Mouse (Mus musculus): Measurements from ENCODE around the gene Tkt. TPM values are rescaled to one million over a fixed set of nuclear protein-coding genes. Genes with fewer than 3 reads are reported as not detected.
"Not testable (repeated sequence)": the region's sequence is repeated elsewhere in the genome, so short reads cannot be mapped to it uniquely, and the experiment has no call there.

Gene Tkt
- polyA plus RNA-seq, 1 experiment from 2014 or later: 118 TPM

DNA sequence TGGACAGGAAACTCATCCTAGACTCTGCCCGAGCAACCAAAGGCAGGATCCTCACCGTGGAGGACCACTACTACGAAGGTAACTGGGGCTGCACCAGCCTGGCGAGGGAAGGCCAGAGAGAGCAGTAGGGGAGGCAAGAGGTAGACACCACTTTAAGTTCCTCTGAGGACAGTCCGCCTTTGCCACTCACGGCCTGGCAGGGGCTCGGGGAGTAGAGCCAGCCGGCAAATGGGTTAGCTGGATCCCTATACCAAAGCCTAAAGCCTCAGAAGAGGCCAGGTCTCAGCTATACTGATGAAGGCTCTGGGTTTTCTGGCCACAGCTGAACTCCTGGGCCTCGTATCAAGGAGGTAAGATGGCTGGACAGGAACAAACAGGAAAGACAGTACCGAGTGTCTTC, 24.1 kb downstream of the Tkt start:
- DNase-seq (ENCODE audit: low spot score) (no peak), ATAC-seq (replicated peaks; ENCODE audit: low FRiP score) (no peak)
- Histone ChIP-seq H3K27ac (ENCODE audit: low read depth, low read length) (no peak overlapping the region), H3K4me1 (replicated peaks; ENCODE audit: control insufficient read depth, insufficient read depth, low read length) (no peaks in the 10 kb centered on the region), H3K4me3 (ENCODE audit: low read depth, low read length) (no peak overlapping the region), H3K36me3 (ENCODE audit: control insufficient read depth, insufficient read depth, low read length) (peaks cover 19% of the 10 kb centered on the region), H3K4me2 (ENCODE audit: low read depth, low read length, severe bottlenecking) (no peak overlapping the region), H3K9ac (ENCODE audit: low read length) (no peak overlapping the region), H3K9me3 (ENCODE audit: control insufficient read depth, low read length) (no peaks in the 10 kb centered on the region), H3K27me3 (ENCODE audit: control insufficient read depth, insufficient read depth, low read length) (no peaks in the 10 kb centered on the region)
- 93% methylated on average over 10 of the region's 10 CpGs for WGBS

DNA sequence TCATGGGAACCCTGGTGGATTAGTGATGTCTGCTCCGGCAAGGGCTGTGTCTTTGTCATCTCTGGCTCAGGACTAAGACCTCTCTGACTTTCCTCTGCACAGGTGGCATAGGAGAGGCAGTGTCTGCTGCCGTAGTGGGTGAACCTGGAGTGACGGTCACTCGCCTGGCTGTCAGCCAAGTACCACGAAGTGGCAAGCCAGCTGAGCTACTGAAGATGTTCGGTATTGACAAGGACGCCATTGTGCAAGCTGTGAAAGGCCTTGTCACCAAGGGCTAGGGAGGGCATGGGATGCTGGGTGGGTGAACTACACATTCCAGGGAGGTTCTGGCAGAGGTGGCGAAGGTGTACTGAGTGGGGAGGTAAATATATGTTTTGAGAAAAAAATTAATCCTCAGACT, 25.1 kb downstream of the Tkt start:
- Histone ChIP-seq H3K36me3 (ENCODE audit: control insufficient read depth, insufficient read depth, low read length) (peaks cover 19% of the 10 kb centered on the region), H3K4me2 (ENCODE audit: low read depth, low read length, severe bottlenecking) (no peak overlapping the region), H3K4me3 (ENCODE audit: low read depth, low read length) (no peak overlapping the region), H3K9me3 (ENCODE audit: control insufficient read depth, low read length) (no peaks in the 10 kb centered on the region), H3K9ac (ENCODE audit: low read length) (no peak overlapping the region), H3K27ac (ENCODE audit: low read depth, low read length) (no peak overlapping the region), H3K27me3 (ENCODE audit: control insufficient read depth, insufficient read depth, low read length) (no peaks in the 10 kb centered on the region), H3K4me1 (replicated peaks; ENCODE audit: control insufficient read depth, insufficient read depth, low read length) (no peaks in the 10 kb centered on the region)
- no peak for ATAC-seq (replicated peaks; ENCODE audit: low FRiP score)
- WGBS: 86% methylated on average over 8 of the region's 8 CpGs
- no peak for DNase-seq (ENCODE audit: low spot score)

DNA sequence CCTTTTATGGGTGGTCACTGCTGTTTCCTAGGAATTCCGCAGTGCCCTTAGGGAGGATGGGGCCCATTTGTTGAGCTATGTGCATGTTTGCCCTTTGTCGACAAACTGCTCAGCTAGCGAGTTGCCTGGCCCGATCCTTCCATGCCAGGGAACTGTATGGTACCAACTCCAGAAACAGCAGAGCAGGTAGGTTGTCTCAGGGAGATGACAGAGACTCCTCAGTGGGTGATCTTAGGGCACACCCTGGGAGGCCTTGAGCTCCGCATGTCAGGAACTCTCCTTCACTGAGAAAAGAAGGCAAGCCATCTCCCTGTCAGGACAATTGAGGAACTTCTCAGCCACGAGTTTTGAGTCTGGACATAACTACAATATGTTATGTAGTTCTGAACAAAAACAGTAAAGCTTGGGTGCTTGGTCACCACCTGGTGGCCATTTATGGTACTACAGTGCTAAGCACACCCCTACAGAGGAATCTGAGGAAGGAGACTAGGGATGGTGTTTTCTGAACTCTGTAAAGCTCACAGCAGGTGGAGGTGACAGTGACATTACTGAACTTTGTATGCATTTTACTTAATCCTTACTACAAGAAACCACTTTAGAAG, 25.9 kb downstream of the Tkt start:
- Histone ChIP-seq H3K27me3 (ENCODE audit: control insufficient read depth, insufficient read depth, low read length) (no peaks in the 10 kb centered on the region), H3K9me3 (ENCODE audit: control insufficient read depth, low read length) (no peaks in the 10 kb centered on the region), H3K36me3 (ENCODE audit: control insufficient read depth, insufficient read depth, low read length) (peaks cover 10% of the 10 kb centered on the region; the same call in 1 of the 2 replicates), H3K9ac (ENCODE audit: low read length) (no peak overlapping the region), H3K4me3 (ENCODE audit: low read depth, low read length) (no peak overlapping the region), H3K4me1 (replicated peaks; ENCODE audit: control insufficient read depth, insufficient read depth, low read length) (no peaks in the 10 kb centered on the region), H3K4me2 (ENCODE audit: low read depth, low read length, severe bottlenecking) (no peak overlapping the region), H3K27ac (ENCODE audit: low read depth, low read length) (no peak overlapping the region)
- WGBS: 68% methylated on average over 6 of the region's 6 CpGs
- ATAC-seq (replicated peaks; ENCODE audit: low FRiP score) (no peak), DNase-seq (ENCODE audit: low spot score) (peak; percentile 80)

DNA sequence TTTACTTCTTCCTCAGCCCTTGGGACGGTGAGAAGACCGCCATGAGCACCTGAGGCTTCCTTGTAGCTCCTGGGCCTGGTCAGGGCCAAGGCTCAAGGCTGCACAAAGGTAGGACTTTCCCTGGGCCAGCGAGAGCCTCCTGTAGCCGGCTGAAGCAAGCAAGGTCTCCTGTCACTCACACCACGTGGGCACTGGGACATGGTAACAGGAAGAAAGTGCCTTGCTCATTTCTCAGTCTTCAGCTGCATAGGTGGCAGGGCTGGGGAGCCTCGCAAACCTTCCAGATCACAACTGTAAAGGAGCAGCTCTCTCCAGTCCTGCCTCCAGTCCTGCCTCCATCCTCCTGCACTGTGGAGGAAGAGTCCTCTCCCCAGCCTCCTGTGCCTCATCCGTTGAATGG, 27.6 kb downstream of the Tkt start:
- 79% methylated on average over 7 of the region's 7 CpGs for WGBS
- ATAC-seq (replicated peaks; ENCODE audit: low FRiP score) (no peak), DNase-seq (ENCODE audit: low spot score) (no peak)
- H3K4me2 ChIP-seq (ENCODE audit: low read depth, low read length, severe bottlenecking): no peak overlapping the region
- no peak overlapping the region for H3K4me3 ChIP-seq (ENCODE audit: low read depth, low read length)
- no peaks in the 10 kb centered on the region for H3K27me3 ChIP-seq (ENCODE audit: control insufficient read depth, insufficient read depth, low read length)
- peaks cover 5% of the 10 kb centered on the region; the same call in 1 of the 2 replicates for H3K36me3 ChIP-seq (ENCODE audit: control insufficient read depth, insufficient read depth, low read length)
- H3K4me1 ChIP-seq (replicated peaks; ENCODE audit: control insufficient read depth, insufficient read depth, low read length): no peaks in the 10 kb centered on the region
- H3K9me3 ChIP-seq (ENCODE audit: control insufficient read depth, low read length): no peaks in the 10 kb centered on the region
- H3K27ac ChIP-seq (ENCODE audit: low read depth, low read length): no peak overlapping the region
- H3K9ac ChIP-seq (ENCODE audit: low read length): no peak overlapping the region

DNA sequence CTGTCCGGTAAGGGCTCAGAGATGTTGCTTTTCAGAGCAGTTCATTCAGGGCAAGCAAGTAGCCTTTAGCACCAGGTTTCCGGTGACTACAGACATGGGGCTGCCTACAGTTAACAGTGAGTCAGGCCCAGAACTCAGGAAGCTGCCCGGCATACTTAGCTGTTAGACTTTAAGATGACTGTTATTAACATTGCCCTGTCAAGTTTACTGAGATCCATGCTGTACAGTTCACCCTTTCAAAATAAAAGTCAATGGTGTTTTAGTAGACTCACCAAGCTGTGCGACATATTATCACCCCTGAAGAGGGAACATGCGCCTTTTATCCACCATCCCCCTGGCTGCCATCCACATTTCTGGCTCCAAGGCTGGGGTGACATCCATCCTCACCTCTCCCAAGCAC, 28.1 kb downstream of the Tkt start:
- 81% methylated on average over 5 of the region's 5 CpGs for WGBS
- H3K4me1 ChIP-seq (replicated peaks; ENCODE audit: control insufficient read depth, insufficient read depth, low read length): no peaks in the 10 kb centered on the region
- H3K36me3 ChIP-seq (ENCODE audit: control insufficient read depth, insufficient read depth, low read length): peaks cover 5% of the 10 kb centered on the region; the same call in 1 of the 2 replicates
- H3K9ac ChIP-seq (ENCODE audit: low read length): no peak overlapping the region
- no peak overlapping the region for H3K4me2 ChIP-seq (ENCODE audit: low read depth, low read length, severe bottlenecking)
- no peak overlapping the region for H3K27ac ChIP-seq (ENCODE audit: low read depth, low read length)
- no peaks in the 10 kb centered on the region for H3K9me3 ChIP-seq (ENCODE audit: control insufficient read depth, low read length)
- no peak for DNase-seq (ENCODE audit: low spot score)
- no peak for ATAC-seq (replicated peaks; ENCODE audit: low FRiP score)
- no peak overlapping the region for H3K4me3 ChIP-seq (ENCODE audit: low read depth, low read length)
- H3K27me3 ChIP-seq (ENCODE audit: control insufficient read depth, insufficient read depth, low read length): no peaks in the 10 kb centered on the region

DNA sequence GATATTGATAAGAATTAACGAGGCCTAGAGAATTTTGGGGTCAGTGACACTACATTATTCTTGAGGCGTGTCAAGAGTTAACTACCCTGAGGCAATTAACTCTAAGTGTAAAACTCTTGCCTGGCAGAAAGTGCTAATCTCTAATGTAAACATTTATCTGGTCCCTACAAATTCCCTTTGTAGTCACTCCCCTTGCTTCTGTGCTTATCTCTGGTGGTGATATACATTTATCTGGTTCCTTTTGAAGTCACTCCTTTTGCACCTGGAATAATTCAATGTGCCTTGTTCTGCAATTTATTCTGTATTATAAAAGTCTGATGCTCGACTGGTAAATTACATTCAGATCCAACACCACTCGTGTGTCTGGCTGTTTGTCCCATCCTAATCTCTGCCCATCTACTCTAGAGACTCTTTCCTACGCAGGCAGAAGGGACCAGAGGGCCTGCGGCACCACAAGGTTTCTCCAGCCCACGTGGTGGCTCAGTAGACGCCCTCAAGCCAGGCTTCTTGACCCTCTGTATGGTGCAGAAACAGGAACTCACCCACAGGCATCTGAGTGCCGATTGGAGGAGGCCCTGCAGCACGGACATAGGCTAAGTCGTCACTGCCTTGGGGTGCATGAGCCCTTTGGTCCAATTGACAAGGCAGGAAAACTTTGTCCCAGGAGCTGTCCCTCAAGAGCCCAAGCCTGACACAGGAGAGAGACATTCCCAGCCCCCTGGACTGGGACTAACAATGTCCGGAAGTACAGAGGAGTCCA, 29.3 kb downstream of the Tkt start:
- H3K36me3 ChIP-seq (ENCODE audit: control insufficient read depth, insufficient read depth, low read length); H3K9ac ChIP-seq (ENCODE audit: low read length); H3K4me3 ChIP-seq (ENCODE audit: low read depth, low read length); H3K4me2 ChIP-seq (ENCODE audit: low read depth, low read length, severe bottlenecking); H3K27me3 ChIP-seq (ENCODE audit: control insufficient read depth, insufficient read depth, low read length); ATAC-seq (replicated peaks; ENCODE audit: low FRiP score); H3K4me1 ChIP-seq (replicated peaks; ENCODE audit: control insufficient read depth, insufficient read depth, low read length); H3K27ac ChIP-seq (ENCODE audit: low read depth, low read length); H3K9me3 ChIP-seq (ENCODE audit: control insufficient read depth, low read length); DNase-seq (ENCODE audit: low spot score): not testable (repeated sequence)
- WGBS: 56% methylated on average over 10 of the region's 12 CpGs

DNA sequence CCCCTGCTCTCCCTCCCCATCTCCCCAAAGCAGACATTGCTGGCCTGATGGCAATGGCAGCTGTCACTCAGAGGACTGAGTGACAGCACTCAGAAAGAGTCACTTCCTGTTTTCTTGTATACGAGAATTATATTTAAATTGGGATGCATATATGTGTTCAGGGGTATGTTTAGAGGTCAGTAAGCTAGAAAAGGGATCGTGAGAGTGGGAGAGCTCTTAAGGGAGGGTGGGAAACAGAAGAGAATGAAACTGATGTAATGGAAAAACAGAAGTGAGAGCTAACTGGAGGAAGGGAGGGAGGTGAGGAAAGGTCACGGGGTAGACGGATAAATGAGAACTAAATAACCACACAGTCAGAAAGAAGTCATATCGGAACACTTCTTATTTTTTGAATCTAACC, 31.0 kb downstream of the Tkt start:
- ATAC-seq (replicated peaks; ENCODE audit: low FRiP score) (no peak), DNase-seq (ENCODE audit: low spot score) (no peak)
- no peaks in the 10 kb centered on the region for H3K27me3 ChIP-seq (ENCODE audit: control insufficient read depth, insufficient read depth, low read length)
- no peaks in the 10 kb centered on the region for H3K4me1 ChIP-seq (replicated peaks; ENCODE audit: control insufficient read depth, insufficient read depth, low read length)
- no peaks in the 10 kb centered on the region for H3K36me3 ChIP-seq (ENCODE audit: control insufficient read depth, insufficient read depth, low read length)
- 79% methylated on average over 5 of the region's 5 CpGs for WGBS
- no peak overlapping the region for H3K4me2 ChIP-seq (ENCODE audit: low read depth, low read length, severe bottlenecking)
- no peak overlapping the region for H3K27ac ChIP-seq (ENCODE audit: low read depth, low read length)
- no peak overlapping the region for H3K4me3 ChIP-seq (ENCODE audit: low read depth, low read length)
- no peaks in the 10 kb centered on the region for H3K9me3 ChIP-seq (ENCODE audit: control insufficient read depth, low read length)
- no peak overlapping the region for H3K9ac ChIP-seq (ENCODE audit: low read length)

DNA sequence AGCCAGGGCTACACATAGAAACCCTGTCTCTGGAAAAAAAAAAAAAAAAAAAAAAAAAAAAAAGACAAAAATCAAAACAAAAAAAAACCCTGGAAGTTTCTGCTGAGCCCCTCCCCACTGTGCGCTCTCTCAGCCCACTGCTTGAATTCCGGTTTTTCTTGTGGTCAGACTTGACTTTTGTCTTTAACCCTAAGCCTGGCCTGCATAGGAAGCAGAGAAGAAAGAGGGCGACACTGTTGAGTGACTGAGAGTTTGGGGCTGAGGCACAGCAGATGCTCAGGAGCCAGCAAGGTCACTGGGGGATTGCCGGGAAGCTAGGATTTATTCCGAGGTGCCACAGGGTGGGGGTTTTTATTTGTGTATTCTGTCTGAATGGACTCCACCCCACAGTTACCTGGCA, 31.7 kb downstream of the Tkt start:
- Histone ChIP-seq H3K4me3 (ENCODE audit: low read depth, low read length) (no peak overlapping the region), H3K27me3 (ENCODE audit: control insufficient read depth, insufficient read depth, low read length) (no peaks in the 10 kb centered on the region), H3K9ac (ENCODE audit: low read length) (no peak overlapping the region), H3K9me3 (ENCODE audit: control insufficient read depth, low read length) (no peaks in the 10 kb centered on the region), H3K36me3 (ENCODE audit: control insufficient read depth, insufficient read depth, low read length) (no peaks in the 10 kb centered on the region), H3K4me2 (ENCODE audit: low read depth, low read length, severe bottlenecking) (no peak overlapping the region), H3K27ac (ENCODE audit: low read depth, low read length) (no peak overlapping the region), H3K4me1 (replicated peaks; ENCODE audit: control insufficient read depth, insufficient read depth, low read length) (peaks cover 5% of the 10 kb centered on the region; the same call in 1 of the 2 replicates)
- ATAC-seq (replicated peaks; ENCODE audit: low FRiP score) (no peak), DNase-seq (ENCODE audit: low spot score) (no peak)
- 39% methylated on average over 5 of the region's 5 CpGs for WGBS

DNA sequence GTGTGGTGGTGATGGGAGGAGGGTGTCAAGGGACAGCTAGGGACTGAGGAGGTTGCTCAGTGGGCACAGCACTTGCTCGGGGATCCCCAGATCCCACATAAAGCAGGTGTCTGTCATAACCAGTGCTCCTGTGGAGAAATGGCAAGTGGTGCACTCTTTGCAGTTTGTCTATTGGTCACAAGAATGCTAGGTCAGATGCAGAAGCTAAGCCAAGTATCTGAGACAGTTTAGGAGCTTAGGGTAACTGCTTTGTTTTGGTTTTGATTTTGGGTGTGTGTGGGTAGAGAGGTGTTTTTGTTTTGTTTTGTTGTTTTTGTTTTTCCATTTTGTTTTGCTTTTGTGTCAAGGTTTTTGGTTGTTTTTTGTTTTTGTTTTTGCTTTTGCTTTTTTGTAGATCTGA, 33.1 kb downstream of the Tkt start:
- H3K4me3 ChIP-seq (ENCODE audit: low read depth, low read length): no peak overlapping the region
- H3K36me3 ChIP-seq (ENCODE audit: control insufficient read depth, insufficient read depth, low read length): no peaks in the 10 kb centered on the region
- ATAC-seq (replicated peaks; ENCODE audit: low FRiP score): no peak
- 84% methylated on average over 1 of the region's 1 CpGs for WGBS
- H3K4me1 ChIP-seq (replicated peaks; ENCODE audit: control insufficient read depth, insufficient read depth, low read length): peaks cover 5% of the 10 kb centered on the region; the same call in 1 of the 2 replicates
- H3K4me2 ChIP-seq (ENCODE audit: low read depth, low read length, severe bottlenecking): no peak overlapping the region
- H3K27me3 ChIP-seq (ENCODE audit: control insufficient read depth, insufficient read depth, low read length): no peaks in the 10 kb centered on the region
- no peak overlapping the region for H3K9ac ChIP-seq (ENCODE audit: low read length)
- no peak overlapping the region for H3K27ac ChIP-seq (ENCODE audit: low read depth, low read length)
- no peaks in the 10 kb centered on the region for H3K9me3 ChIP-seq (ENCODE audit: control insufficient read depth, low read length)
- no peak for DNase-seq (ENCODE audit: low spot score)
